Mouse (Mus musculus) E14TG2a.4 (cell line): ENCODE data around the gene Ptch1.

Source experiments
- CTCF ChIP-seq: conservative IDR thresholded peaks from 2 replicates; pipeline ENCODE4 v1.5.1; 2014; ENCODE audit warnings: low read length
- NANOG ChIP-seq: IDR thresholded peaks from 2 replicates; pipeline ENCODE4 v1.6.1; 2014; ENCODE audit warnings: borderline replicate concordance, low read length, mixed read lengths
- POU5F1 ChIP-seq: IDR thresholded peaks from 2 replicates; pipeline ENCODE4 v1.6.1; 2014; ENCODE audit warnings: low read length, borderline replicate concordance

- TF ChIP-seq CTCF (no peak), POU5F1 (no peak), NANOG (no peak)
Observed at GRCm38 (mm10) chr13:63558297-63558890, 15.0 kb downstream of the Ptch1 start.
